Mouse (Mus musculus) bone marrow, adult 2 months (tissue): ENCODE results near the gene Fam172a. TPM values are rescaled to one million over a fixed set of nuclear protein-coding genes. Genes with fewer than 3 reads are reported as not detected.

Experiments used
- H3K27ac ChIP-seq: fragments of 200-500 bp; 2 replicates; pipeline ENCODE4 v1.5.1; 2012; ENCODE audit warnings: low read depth, mild to moderate bottlenecking, control low read depth, inconsistent platforms, low read length; ENCODE audit not compliant: control insufficient read depth, poor library complexity, insufficient read depth
- H3K4me1 ChIP-seq: fragments of 200-500 bp; 2 replicates; pipeline ENCODE4 v1.6.1; 2011; ENCODE audit warnings: low read length; ENCODE audit not compliant: control insufficient read depth, insufficient read depth
- H3K4me3 ChIP-seq: fragments of 200-500 bp; replicated peaks from 2 replicates; pipeline ENCODE3; 2011; ENCODE audit warnings: mild to moderate bottlenecking, low read depth, low read length, control low read depth; ENCODE audit not compliant: control insufficient read depth
- CTCF ChIP-seq: fragments of 200-500 bp; IDR thresholded peaks from 2 replicates; pipeline ENCODE4 v1.5.1; 2011; ENCODE audit warnings: low read length, control low read depth; ENCODE audit not compliant: control insufficient read depth, insufficient read depth
- POLR2A ChIP-seq: fragments of 200-500 bp; IDR thresholded peaks from 2 replicates; pipeline ENCODE4 v1.6.1; 2011; ENCODE audit warnings: low read depth, mild to moderate bottlenecking, control low read depth, low read length, borderline replicate concordance; ENCODE audit not compliant: control insufficient read depth
- WGBS: fragments of 180-500 bp; shearing (Covaris S2); methylation state at CpG from one replicate; pipeline ENCODE4 v1.1.7; 2018; 5-methylcytosine and 5-hydroxymethylcytosine counted together
- polyA plus RNA-seq: library from polyadenylated mRNA; stranded (reverse); fragments of >200 nt; gene quantifications from 2 replicates; pipeline ENCODE4 v1.2.4, GENCODE M21; 2011; ENCODE audit warnings: low replicate concordance; ENCODE audit not compliant: missing spikeins, insufficient read depth, insufficient read length

Fam172a gene
- polyA plus RNA-seq, 1 experiment, result 13.5 TPM

DNA sequence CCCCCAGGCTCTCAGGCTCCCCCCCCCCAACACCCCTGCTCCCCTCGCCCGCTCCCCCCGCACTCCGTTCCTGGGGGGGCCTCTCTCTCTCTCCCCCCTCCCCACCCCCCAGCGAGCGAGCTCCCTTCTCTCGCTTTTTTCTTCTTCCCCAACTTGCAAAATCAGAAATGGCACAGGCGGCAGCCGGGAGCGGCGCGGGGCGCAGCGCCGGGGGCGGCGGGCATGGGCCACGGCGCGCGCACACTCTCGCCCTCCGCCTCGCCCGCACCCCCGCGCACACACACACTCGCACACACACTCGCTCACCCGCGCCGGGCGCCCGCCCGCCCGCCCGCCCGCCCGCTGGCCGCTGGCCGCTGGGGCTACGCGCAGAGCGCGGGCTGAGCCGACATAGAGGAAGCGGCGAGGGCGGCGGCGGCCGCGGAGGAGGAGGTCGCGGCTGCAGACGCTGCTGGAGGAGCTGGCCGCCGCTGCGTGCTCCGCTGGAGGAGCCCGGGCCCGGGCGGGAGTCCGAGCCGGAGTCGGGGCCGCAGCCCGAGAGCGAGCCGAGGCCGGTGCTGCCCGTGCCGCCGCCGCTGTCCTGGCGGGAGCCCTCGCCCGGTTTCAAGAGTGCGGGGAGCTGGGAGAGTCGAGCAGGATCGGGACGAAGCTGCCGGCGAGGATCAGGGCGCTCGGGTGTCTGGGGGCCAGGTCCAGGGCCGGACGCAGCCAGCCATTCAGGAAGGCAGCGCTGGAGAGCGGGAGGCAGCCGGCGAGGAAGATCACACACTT, 497.2 kb downstream of the Fam172a start:
- WGBS, result 1% methylated on average over 84 of the region's 92 CpGs
- TF ChIP-seq POLR2A, result no peak
- no peak for TF ChIP-seq CTCF
- Histone ChIP-seq H3K4me1 (no peaks in the 10 kb centered on the region), H3K27ac (no peak overlapping the region), H3K4me3 (no peak overlapping the region)

DNA sequence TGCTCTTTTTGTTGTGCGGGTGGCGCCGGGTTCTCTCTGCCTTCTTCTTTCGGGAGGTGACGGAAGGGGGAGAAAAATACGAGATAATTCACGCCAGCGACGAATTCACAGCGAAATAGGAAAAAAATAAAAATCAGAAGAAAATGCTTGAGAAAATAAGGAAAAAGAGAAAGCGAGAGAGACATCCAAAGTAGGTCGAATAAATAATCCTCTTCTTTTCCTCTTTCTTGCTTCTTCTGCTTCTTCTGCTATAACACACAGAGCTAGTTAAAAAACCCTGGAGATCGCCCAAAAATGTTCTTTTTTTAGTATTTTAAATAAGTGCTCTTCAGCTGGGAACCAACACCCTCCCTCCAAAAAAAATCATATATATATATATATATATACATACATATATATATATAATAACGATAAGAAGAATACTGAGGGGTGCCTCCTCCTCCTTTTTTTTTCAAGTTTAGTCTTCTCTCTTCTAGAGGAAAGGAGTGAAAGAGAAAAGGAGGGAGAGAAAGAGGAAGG, 497.9 kb downstream of the Fam172a start, which contains the start of gene Nr2f1:
Nr2f1 (minus strand) TSS at position 116 of the 519 bp plus-strand sequence.
- TF ChIP-seq CTCF (no peak), POLR2A (no peak)
- no peak within 1 kb of the TSS for H3K27ac ChIP-seq
- H3K4me1 ChIP-seq, result no peaks in the 10 kb centered on the region
- H3K4me3 ChIP-seq, result no peak within 1 kb of the TSS
- 1% methylated on average over 14 of the region's 14 CpGs for WGBS

DNA sequence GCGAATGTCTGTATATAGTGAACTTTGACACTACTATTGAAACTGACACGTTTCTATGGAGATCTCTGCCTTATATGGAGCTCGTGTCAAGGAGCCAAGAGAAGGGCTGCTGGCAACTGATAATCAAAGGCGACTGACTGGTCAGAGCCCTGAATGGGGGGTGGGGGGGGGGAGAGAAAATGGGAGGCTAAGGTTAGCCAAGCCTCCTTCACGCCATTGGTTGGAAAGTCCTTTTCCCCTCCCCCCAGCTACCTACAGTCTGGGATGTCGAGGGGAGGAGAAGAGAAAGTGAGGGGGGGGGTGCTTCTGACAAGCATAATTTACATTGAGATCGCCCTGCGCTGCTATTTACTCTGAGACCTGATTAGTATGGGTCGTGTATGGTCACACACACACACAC, 498.6 kb downstream of the Fam172a start:
- Histone ChIP-seq H3K27ac (no peak overlapping the region), H3K4me3 (no peak overlapping the region), H3K4me1 (no peaks in the 10 kb centered on the region)
- WGBS, result 2% methylated on average over 9 of the region's 9 CpGs
- no peak for TF ChIP-seq CTCF
- TF ChIP-seq POLR2A, result no peak

DNA sequence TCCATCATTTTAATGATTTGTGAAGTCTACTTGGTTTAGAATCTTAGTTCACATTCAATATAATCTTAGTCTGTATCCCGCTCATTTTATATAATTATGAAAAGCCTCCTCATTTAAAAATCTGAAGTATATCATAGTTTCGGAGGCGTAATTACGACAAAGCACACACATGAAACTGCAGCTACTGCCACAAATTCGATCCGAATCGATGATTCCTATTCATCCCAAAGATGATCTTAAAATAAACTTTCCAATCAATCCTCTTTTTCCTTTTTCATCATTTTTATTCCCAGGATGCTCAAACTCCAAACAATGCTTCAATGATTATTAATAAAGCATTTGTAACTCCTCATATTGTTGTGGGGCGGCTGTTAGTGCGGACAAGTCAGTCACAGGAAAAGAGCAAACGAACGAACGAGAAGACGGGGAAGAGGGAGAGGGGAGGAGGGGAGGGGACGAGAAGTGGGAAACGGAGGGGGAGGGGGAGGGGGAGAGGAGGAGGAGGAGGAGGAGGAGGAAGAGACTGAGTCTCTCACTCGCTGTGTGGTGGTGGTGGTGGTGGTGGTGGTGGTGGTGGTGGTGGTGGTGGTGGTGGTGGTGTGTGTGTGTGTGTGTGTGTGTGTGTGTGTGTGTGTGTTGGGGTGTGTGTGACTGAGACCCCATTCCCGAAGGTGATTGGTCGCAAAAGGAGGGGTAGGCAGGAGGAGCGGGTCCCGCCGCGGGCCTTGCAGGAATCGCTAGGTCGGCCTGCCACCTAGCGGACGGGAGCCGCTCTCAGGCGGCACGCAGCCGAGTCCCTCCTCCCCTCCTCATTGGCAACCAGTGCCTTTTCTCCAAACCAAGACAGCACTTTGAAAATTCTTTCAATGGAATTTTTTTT, 499.4 kb downstream of the Fam172a start:
- no peak overlapping the region for H3K27ac ChIP-seq
- TF ChIP-seq POLR2A, result no peak
- TF ChIP-seq CTCF, result peak; percentile 54
- no peak overlapping the region for H3K4me3 ChIP-seq
- whole genome bisulfite sequencing, result 5% methylated on average over 30 of the region's 30 CpGs
- H3K4me1 ChIP-seq, result no peaks in the 10 kb centered on the region

DNA sequence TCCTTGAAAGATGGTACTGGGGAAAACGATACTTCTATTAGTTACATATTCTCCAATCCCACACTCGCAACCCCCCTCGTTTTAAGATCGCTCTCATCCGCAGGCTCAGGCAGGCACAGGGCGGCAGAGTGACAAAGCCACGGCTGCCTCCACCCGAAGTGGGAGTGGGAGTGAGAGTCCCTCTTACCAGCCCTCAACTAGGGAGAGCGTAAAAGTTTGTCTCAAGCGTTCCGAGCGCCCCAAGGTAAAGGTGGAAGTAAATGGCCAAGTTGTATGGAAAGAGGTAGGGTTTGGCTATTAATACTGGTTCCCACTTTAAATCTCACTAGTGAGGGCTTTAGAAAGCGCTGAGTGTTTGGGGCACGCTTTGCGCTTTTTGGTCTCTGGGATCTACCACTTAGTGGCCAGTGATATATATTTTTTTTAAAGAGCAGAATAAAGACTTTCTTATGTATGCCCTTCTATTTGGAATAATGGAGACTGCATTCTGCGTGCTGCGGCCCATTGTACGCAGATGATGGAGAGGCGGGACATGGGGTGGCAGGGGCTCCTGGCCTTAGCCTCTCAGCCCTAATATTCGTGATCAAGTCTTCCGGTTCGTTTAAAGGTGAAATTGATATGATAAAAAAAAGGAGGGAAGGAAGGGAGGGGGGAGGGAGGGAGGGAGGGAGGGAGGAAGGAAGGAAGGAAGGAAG, 500.2 kb downstream of the Fam172a start:
- H3K4me3 ChIP-seq, result no peak overlapping the region
- 11% methylated on average over 22 of the region's 22 CpGs for WGBS
- no peak overlapping the region for H3K27ac ChIP-seq
- TF ChIP-seq POLR2A (no peak), CTCF (no peak)
- H3K4me1 ChIP-seq, result no peaks in the 10 kb centered on the region

DNA sequence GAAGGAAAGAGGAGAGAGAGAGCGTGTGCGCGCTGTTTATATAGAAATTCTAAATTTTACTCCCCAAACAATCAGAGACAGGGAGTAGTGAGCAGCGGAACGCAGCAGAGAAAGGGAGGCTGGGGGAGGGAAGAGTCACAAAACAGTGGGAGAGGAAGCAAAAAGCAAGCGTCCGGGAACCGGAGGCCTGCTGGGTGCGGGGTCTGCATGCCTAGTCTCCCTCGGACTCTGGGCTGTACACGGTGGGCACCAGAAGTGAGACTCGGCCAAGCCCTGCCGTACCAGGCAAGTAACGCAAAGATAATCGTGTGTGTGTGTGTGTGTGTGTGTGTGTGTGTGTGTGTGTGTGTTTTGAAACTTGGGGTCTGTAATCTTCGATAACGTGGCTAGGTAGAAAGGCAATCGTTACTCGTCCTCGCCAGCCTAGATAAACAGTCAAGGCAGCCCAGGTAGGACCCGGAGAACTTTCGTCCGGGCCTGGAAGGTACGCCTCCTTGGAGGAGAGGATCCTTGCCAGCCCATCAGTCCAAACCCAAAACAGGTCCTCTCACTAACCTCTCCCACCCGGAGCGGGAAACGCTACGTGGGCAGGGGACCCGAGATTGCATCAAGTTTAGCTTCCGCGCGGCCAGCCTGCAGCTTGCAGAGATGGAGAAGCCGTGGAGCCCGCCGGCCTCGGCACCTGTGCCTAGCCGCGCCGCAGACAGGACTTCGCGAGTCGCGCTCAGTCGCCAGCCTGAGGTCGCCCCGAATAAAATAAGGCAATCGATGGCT, 500.9 kb downstream of the Fam172a start:
- TF ChIP-seq CTCF, result no peak
- no peak for TF ChIP-seq POLR2A
- WGBS, result 3% methylated on average over 47 of the region's 47 CpGs
- H3K27ac ChIP-seq, result no peak overlapping the region
- no peak overlapping the region for H3K4me3 ChIP-seq
- H3K4me1 ChIP-seq, result no peaks in the 10 kb centered on the region

DNA sequence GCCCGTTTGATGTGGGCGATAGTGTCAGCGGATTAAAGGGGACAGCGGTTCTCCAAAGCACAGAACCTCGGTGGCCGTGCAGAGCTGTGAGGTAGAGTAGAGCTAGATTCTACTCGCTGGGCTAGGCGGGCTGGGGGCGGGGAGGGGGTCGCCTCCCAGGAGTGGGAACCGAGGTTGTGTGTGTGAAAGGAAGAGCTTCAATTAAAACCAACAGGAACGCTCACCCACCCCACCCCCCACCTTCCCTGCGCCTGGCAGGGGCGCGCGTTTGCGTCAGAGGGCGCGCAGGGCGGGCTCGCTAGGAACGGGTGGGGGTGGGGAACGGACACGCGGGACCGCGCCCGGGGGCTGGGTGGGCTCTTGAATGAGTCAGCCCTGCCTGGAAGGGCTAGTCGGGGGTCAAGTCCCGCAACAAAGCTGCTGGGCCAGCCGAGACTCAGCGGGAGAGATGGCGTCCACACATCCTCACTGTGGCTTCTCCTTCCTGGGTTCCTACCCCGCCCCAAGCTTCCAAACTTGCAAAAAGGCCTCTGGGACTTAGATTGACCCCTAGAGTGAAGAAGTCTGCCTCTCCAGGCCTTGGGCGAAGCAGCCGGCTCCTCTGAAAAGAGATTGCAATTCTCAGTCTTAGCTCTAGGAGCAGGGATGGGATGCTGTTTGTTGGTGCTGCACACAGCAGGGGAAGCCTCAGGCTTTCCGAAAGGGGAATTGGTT, 501.7 kb downstream of the Fam172a start:
- Histone ChIP-seq H3K4me3 (no peak overlapping the region), H3K27ac (no peak overlapping the region), H3K4me1 (no peaks in the 10 kb centered on the region)
- 4% methylated on average over 37 of the region's 37 CpGs for WGBS
- TF ChIP-seq POLR2A (no peak), CTCF (no peak)
